Mouse (Mus musculus) kidney, adult 2 months (tissue): ENCODE measurements around the gene Rcor3. TPM values are rescaled to one million over a fixed set of nuclear protein-coding genes. Genes with fewer than 3 reads are reported as not detected.
A peak's percentile ranks its signal among the peaks of the same experiment; 100 is the strongest.

ENCODE experiments used
- DNase-seq: peaks from one replicate; pipeline ENCODE4 v3.0.0; 2021
- H3K27ac ChIP-seq: fragments of 200-500 bp; 2 replicates; pipeline ENCODE4 v1.5.1; 2012; ENCODE audit warnings: low read depth, low read length, control low read depth, inconsistent platforms; ENCODE audit not compliant: insufficient read depth
- H3K27me3 ChIP-seq: fragments of 200-500 bp; replicated peaks from 2 replicates; pipeline ENCODE4 v1.6.1; 2012; ENCODE audit warnings: mild to moderate bottlenecking, moderate library complexity, low read length, inconsistent platforms; ENCODE audit not compliant: control insufficient read depth, insufficient read depth
- H3K36me3 ChIP-seq: fragments of 200-500 bp; 2 replicates; pipeline ENCODE4 v1.6.1; 2012; ENCODE audit warnings: mild to moderate bottlenecking, moderate library complexity, low read length, inconsistent platforms; ENCODE audit not compliant: control insufficient read depth, insufficient read depth
- H3K4me1 ChIP-seq: fragments of 200-500 bp; 2 replicates; pipeline ENCODE4 v1.6.1; 2011; ENCODE audit warnings: low read length; ENCODE audit not compliant: control insufficient read depth, insufficient read depth
- H3K4me3 ChIP-seq: fragments of 200-500 bp; 2 replicates; pipeline ENCODE4 v1.5.1; 2011; ENCODE audit warnings: mild to moderate bottlenecking, low read depth, low read length, control low read depth; ENCODE audit not compliant: insufficient read depth
- CTCF ChIP-seq: fragments of 200-500 bp; conservative IDR thresholded peaks from 2 replicates; pipeline ENCODE4 v1.5.1; 2011; ENCODE audit warnings: low read depth, mild to moderate bottlenecking, control low read depth, low read length, moderate library complexity, mixed read lengths; ENCODE audit not compliant: insufficient read depth, insufficient read length
- POLR2A ChIP-seq: fragments of 200-500 bp; IDR thresholded peaks from one replicate; pipeline ENCODE4 v1.6.1; 2011; ENCODE audit warnings: low read depth, low read length, control low read depth
- WGBS: fragments of 180-500 bp; shearing (Covaris S2); methylation state at CpG from one replicate; pipeline ENCODE4 v1.1.7; 2018; 5-methylcytosine and 5-hydroxymethylcytosine counted together
- polyA plus RNA-seq: library from polyadenylated mRNA; depleted of rRNA; stranded (reverse); fragments of >200 nt; gene quantifications from 2 replicates; pipeline ENCODE4 v1.2.3, GENCODE M21; 2012

Gene Rcor3
- polyA plus RNA-seq, 1 experiment, result 31.1 TPM

GRCm38 (mm10) chr1:192079121-192079520, 58.7 kb downstream of the Rcor3 start:
- no peak for TF ChIP-seq POLR2A
- TF ChIP-seq CTCF, result no peak
- Histone ChIP-seq H3K4me3 (no peak overlapping the region), H3K27ac (peak overlapping the region; percentile 73), H3K4me1 (peaks cover 32% of the 10 kb centered on the region), H3K27me3 (no peaks in the 10 kb centered on the region), H3K36me3 (no peaks in the 10 kb centered on the region)
- no peak for DNase-seq
- WGBS, result 76% methylated on average over 1 of the region's 1 CpGs

- Histone ChIP-seq H3K36me3 (no peaks in the 10 kb centered on the region), H3K4me3 (no peak overlapping the region), H3K27ac (peak overlapping the region; percentile 73), H3K4me1 (peaks cover 32% of the 10 kb centered on the region), H3K27me3 (no peaks in the 10 kb centered on the region)
- 45% methylated on average over 3 of the region's 3 CpGs for WGBS
- TF ChIP-seq POLR2A (no peak), CTCF (no peak)
- DNase-seq, result peak; percentile 74
Measured at GRCm38 (mm10) chr1:192078406-192078805, 59.5 kb downstream of the Rcor3 start.

GRCm38 (mm10) chr1:192076796-192077535, 60.9 kb downstream of the Rcor3 start:
- peak; percentile 93 for DNase-seq
- peak overlapping the region; percentile 98 for H3K27ac ChIP-seq
- H3K36me3 ChIP-seq, result no peaks in the 10 kb centered on the region
- H3K4me1 ChIP-seq, result peaks cover 32% of the 10 kb centered on the region
- H3K4me3 ChIP-seq, result no peak overlapping the region
- TF ChIP-seq CTCF (no peak), POLR2A (no peak)
- no peaks in the 10 kb centered on the region for H3K27me3 ChIP-seq

GRCm38 (mm10) chr1:192076101-192076500, 61.8 kb downstream of the Rcor3 start:
- no peaks in the 10 kb centered on the region for H3K36me3 ChIP-seq
- H3K27me3 ChIP-seq, result no peaks in the 10 kb centered on the region
- H3K4me1 ChIP-seq, result peaks cover 34% of the 10 kb centered on the region
- H3K4me3 ChIP-seq, result no peak overlapping the region
- TF ChIP-seq CTCF (no peak), POLR2A (no peak)
- H3K27ac ChIP-seq, result peak overlapping the region; percentile 98
- DNase-seq, result peak; percentile 42
- 50% methylated on average over 4 of the region's 4 CpGs for WGBS

- DNase-seq, result peak; percentile 41
- 68% methylated on average over 1 of the region's 1 CpGs for WGBS
- H3K27me3 ChIP-seq, result no peaks in the 10 kb centered on the region
- H3K27ac ChIP-seq, result peak overlapping the region; percentile 1; the same call in 1 of the 2 replicates
- no peak overlapping the region for H3K4me3 ChIP-seq
- H3K4me1 ChIP-seq, result peaks cover 46% of the 10 kb centered on the region
- no peaks in the 10 kb centered on the region for H3K36me3 ChIP-seq
- TF ChIP-seq CTCF (no peak), POLR2A (no peak)
Measured at GRCm38 (mm10) chr1:192074824-192075223, 63.0 kb downstream of the Rcor3 start.

GRCm38 (mm10) chr1:192072426-192072825, 65.4 kb downstream of the Rcor3 start:
- H3K27ac ChIP-seq, result no peak overlapping the region
- DNase-seq, result peak; percentile 54
- H3K36me3 ChIP-seq, result no peaks in the 10 kb centered on the region
- no peak for TF ChIP-seq POLR2A
- TF ChIP-seq CTCF, result no peak
- peaks cover 31% of the 10 kb centered on the region for H3K4me1 ChIP-seq
- WGBS, result 44% methylated on average over 1 of the region's 1 CpGs
- H3K4me3 ChIP-seq, result no peak overlapping the region
- no peaks in the 10 kb centered on the region for H3K27me3 ChIP-seq

GRCm38 (mm10) chr1:192070618-192071051, 67.2 kb downstream of the Rcor3 start:
- Histone ChIP-seq H3K27me3 (no peaks in the 10 kb centered on the region), H3K4me3 (no peak overlapping the region), H3K4me1 (peaks cover 17% of the 10 kb centered on the region), H3K27ac (peak overlapping the region; percentile 61; the same call in 1 of the 2 replicates), H3K36me3 (peaks cover 2% of the 10 kb centered on the region; the same call in 1 of the 2 replicates)
- no peak for DNase-seq
- WGBS, result 27% methylated on average over 3 of the region's 3 CpGs
- TF ChIP-seq CTCF, result no peak
